ENCODE assay signal across 21 mouse cellular contexts in the genomic region with DNA sequence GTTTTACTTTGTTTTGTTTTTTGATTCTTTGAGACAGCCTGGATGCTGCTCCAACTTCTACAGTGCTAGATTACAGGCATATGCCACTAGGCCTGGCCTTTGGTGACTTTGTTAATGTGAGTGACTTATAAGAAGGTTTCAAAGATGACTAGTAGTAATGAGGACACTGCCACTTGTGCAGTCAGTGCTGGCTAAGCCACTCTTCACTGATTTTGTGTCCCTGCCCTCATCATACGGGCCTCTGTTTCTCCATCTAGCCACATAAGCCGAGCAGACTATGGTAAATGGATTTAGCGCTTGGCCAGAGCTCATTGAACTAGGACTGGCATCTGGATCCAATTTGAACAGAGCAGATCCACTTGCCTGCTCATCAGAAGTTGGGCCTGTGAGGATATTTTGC. TPM values are rescaled to one million over a fixed set of nuclear protein-coding genes. Genes with fewer than 3 reads are reported as not detected.
"Had no signal": no experiment of that assay in that cellular context is flagged by ENCODE, and none has a peak within 500 bp of the region (broad histone marks: within the 10 kb centered on the region; RNA-seq: fewer than 3 reads in every experiment).

No protein-coding gene starts in this region.

- H3K27ac ChIP-seq: midbrain, embryonic 10.5 days; midbrain, embryonic 13.5 days; neural tube, embryonic 13.5 days; neural tube, embryonic 15.5 days had no signal

- H3K9me3 ChIP-seq: midbrain, embryonic 10.5 days; midbrain, embryonic 13.5 days; neural tube, embryonic 13.5 days; neural tube, embryonic 15.5 days had no signal

- DNase-seq: lung, adult 18-20 months; lung, embryonic 14.5 days; lung, postnatal 10 days; lung, postnatal 4 days; retina, postnatal 1 day; right cerebral cortex, adult 18-20 months; right cerebral cortex, postnatal 25 days; right cerebral cortex, postnatal 4 days; spleen, adult 18-20 months; thymus, adult 18-20 months; thymus, postnatal 14 days; thymus, postnatal 36 days had no signal

- ATAC-seq: midbrain, embryonic 13.5 days; midbrain, embryonic 16.5 days had no signal

- H3K4me1 ChIP-seq: midbrain, embryonic 10.5 days; midbrain, embryonic 13.5 days; neural tube, embryonic 13.5 days; neural tube, embryonic 15.5 days had no signal

- H3K36me3 ChIP-seq: midbrain, embryonic 10.5 days; midbrain, embryonic 13.5 days; neural tube, embryonic 13.5 days; neural tube, embryonic 15.5 days had no signal

- H3K4me2 ChIP-seq: lung, embryonic 14.5 days; midbrain, embryonic 13.5 days; neural tube, embryonic 13.5 days; neural tube, embryonic 15.5 days had no signal

- H3K4me3 ChIP-seq: midbrain, embryonic 10.5 days; midbrain, embryonic 13.5 days; myocyte; neural tube, embryonic 13.5 days; neural tube, embryonic 15.5 days had no signal

- H3K9ac ChIP-seq: lung, embryonic 14.5 days; midbrain, embryonic 13.5 days; neural tube, embryonic 13.5 days; neural tube, embryonic 15.5 days had no signal

- H3K27me3 ChIP-seq: midbrain, embryonic 13.5 days; neural tube, embryonic 13.5 days; neural tube, embryonic 15.5 days had no signal

RNA-seq across cellular contexts. Expression of gene Sstr4, which starts 8.7 kb away (rescaled TPM):
- total RNA-seq: megakaryocyte-erythroid progenitor cell, adult 5-6 weeks had no signal
- polyA plus RNA-seq: liver, embryonic 16.5 days; myocyte; thymus, postnatal 0 days had no signal
